Comparison of ENCODE assay signal across 7 mouse cellular contexts in the genomic region with DNA sequence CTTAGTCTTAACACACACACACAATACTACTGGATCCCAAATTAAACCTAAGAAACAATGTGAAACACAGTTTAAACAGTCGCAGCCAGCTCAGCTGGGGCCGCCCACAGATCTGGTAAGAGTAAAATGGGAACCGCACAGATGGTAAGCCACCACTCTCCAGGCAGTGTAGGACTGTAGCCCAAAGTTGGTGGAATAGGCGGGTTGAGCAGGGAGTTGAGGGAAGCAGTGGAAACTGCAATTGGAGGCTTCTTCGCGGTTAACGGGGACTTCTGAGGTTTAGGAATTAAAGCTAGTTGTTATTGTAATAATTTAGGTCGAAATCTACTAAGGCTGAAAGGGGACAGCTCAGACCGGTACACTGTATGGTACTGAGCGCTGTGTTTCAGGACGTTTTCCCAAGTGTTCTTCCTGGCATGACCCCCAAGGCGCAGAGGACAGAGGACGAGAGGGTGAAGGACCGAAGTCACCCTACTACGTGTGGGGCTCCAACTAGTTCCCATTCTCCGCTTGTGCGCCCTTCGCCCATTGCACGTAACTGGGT. TPM values are rescaled to one million over a fixed set of nuclear protein-coding genes. Genes with fewer than 3 reads are reported as not detected.
DNase-seq lines count a peak whose midpoint lies in the region; ATAC-seq and TF ChIP-seq lines count a peak whose summit lies in the region.

No protein-coding gene starts in this region.

- ATAC-seq in megakaryocyte-erythroid progenitor cell, adult 5-6 weeks (replicated peaks; ENCODE audit: low FRiP score, low TSS enrichment, poor library complexity, severe bottlenecking), result peak; percentile 35

- no peaks in the 10 kb centered on the region for H3K4me1 ChIP-seq in spleen, adult 2 months (ENCODE audit: control insufficient read depth, insufficient read depth, insufficient read length)

- WGBS in spleen, adult 2 months, result 1% methylated on average over 19 of the region's 19 CpGs

- no peak for DNase-seq in spleen, adult 2 months (ENCODE audit: low read depth in 1 of 2, low spot score in 2 of 2)
- DNase-seq in spleen, adult 12 weeks (ENCODE audit: low spot score), result no peak
- peak; percentile 25 for DNase-seq in embryo, embryonic 11 days
- DNase-seq in frontal cortex, postnatal 36 days (ENCODE audit: low spot score in 2 of 2), result peak; percentile 76 to 91
- DNase-seq in layer of hippocampus, postnatal 36 days, result peak; percentile 72 to 75
- peak; percentile 91 for DNase-seq in telencephalon, adult 2 months (ENCODE audit: low read depth, low spot score)

- no peaks in the 10 kb centered on the region for H3K27me3 ChIP-seq in spleen, adult 2 months (ENCODE audit: control insufficient read depth, insufficient read depth, low read length)

- no peak for TF ChIP-seq POLR2A in spleen, adult 2 months (IDR thresholded peaks at IDR 0.05; ENCODE audit: low read depth, low read length)

- peak overlapping the region; percentile 36; the same call in 1 of the 2 replicates for H3K27ac ChIP-seq in spleen, adult 2 months (ENCODE audit: insufficient read depth, low read length)

- no peaks in the 10 kb centered on the region; the same call in 1 of the 2 replicates for H3K36me3 ChIP-seq in spleen, adult 2 months (ENCODE audit: control insufficient read depth, insufficient read depth, low read length)

- no peak for TF ChIP-seq CTCF in spleen, adult 2 months (IDR thresholded peaks at IDR 0.05; ENCODE audit: extremely low read depth, insufficient read depth, insufficient read length, insufficient replicate concordance)

- H3K4me3 ChIP-seq in spleen, adult 2 months (ENCODE audit: extremely low read depth, insufficient read depth, insufficient read length), result peak overlapping the region; percentile 74

RNA-seq across cellular contexts. Expression of a gene that starts 0.6 kb away (rescaled TPM):
- polyA plus RNA-seq in spleen, adult 2 months (2012; rRNA removed), result 2.3 and 2.7 TPM in 2 replicates
- total RNA-seq in layer of hippocampus, postnatal 36 days (2021), result 10 to 100 TPM in 1 of 2 experiments, 1 to 10 TPM in 1; 9.6 to 10.3 TPM
- 13.1 and 18.0 TPM in 2 replicates for total RNA-seq in megakaryocyte-erythroid progenitor cell, adult 5-6 weeks (2014; fragmentation: Nextera tagmentation)
- 13.7 and 15.9 TPM in 2 replicates for total RNA-seq in megakaryocyte-erythroid progenitor cell, adult 5-6 weeks (2017)

RNA-seq across cellular contexts. Expression of a gene that starts 24.5 kb away (rescaled TPM):
- polyA plus RNA-seq in spleen, adult 2 months (2012; rRNA removed), result 4.5 and 6.1 TPM in 2 replicates
- total RNA-seq in layer of hippocampus, postnatal 36 days (2021), result 10 to 100 TPM; 27.4 to 28.4 TPM
- 80.8 and 96.0 TPM in 2 replicates for total RNA-seq in megakaryocyte-erythroid progenitor cell, adult 5-6 weeks (2014; fragmentation: Nextera tagmentation)
- total RNA-seq in megakaryocyte-erythroid progenitor cell, adult 5-6 weeks (2017), result 132 TPM in 2 replicates

Comparison
In these comparisons a context has a peak if more than half of its experiments do, and no peak if none do; other contexts are left out.
1. DNase-seq: peak in embryo, embryonic 11 days (single experiment), frontal cortex, postnatal 36 days (2 of 2), layer of hippocampus, postnatal 36 days (2 of 2) and telencephalon, adult 2 months (single experiment); none in spleen, adult 2 months (0 of 2) and spleen, adult 12 weeks (single experiment).